Mouse (Mus musculus): ENCODE measurements around the gene Senp7.

DNA sequence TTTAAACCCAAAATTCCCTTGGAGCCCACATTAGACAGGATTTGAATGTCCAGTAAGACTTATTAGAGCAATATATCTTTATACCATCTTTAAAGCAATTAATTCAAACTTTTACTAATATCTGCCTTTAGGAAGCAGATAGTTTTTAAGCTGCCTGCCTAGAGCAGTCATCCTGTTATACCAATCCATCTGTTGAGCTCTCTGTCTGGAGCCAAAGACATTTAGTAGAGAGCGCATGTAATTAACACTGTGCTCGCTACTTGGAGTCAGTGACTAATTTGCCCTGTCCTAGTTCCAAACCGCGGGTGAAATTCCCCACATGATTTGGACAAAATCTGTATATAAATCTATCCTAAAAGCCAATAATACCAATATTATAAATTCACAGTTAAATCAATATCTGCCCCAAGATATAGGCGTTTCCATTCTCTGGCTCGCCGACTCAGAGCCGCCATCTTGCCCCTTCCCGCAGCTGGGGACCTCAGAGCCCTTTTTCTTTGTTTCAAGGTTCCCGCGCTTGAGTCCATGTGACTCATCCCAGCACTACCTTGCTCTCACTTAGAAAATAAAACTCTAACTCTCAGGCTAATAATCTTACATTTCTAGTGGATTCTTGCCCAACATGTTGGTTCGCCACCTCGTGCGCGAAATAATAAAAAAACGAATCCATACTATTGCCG lies 96.9 kb downstream of the Senp7 start:
- no peak for TF ChIP-seq CTCF (IDR thresholded peaks at IDR 0.05; ENCODE audit: low read depth, low read length)
- TF ChIP-seq POLR2A (IDR thresholded peaks at IDR 0.05; ENCODE audit: insufficient read depth, low read length): no peak
- no peak for TF ChIP-seq EP300 (IDR thresholded peaks at IDR 0.05; ENCODE audit: insufficient read depth, low read depth, low read length)
